Mouse (Mus musculus): ENCODE results near the gene Sgcd.

DNA sequence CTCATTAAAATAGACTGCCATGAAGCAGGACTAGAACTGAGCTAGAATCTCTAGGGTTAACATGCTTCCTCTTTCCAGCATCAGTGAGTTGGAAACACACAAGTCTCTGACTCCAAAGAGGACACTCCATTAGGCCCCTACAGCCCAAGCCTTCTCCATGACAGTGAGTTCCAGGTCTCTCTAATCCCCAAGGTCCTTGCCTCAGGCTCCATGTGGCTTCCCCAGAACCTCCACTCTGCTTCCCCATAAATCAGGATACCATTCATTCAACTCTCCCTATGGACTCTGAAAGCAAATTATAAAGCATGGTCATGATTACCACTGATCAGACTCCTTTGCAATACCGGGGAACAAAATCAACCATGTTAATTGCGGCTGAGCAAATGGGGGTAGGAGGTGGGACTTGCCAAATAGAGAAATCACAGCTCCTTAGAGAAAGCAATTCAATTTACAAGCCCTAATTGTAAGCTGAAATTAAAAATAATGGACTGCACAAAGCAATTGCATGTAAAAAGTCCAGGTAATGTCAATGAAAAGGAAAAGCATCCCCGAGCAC is 97.1 kb downstream of the Sgcd start:
- TF ChIP-seq POLR2A (IDR thresholded peaks at IDR 0.05; ENCODE audit: control insufficient read depth, low read depth, low read length), result no peak
- no peak for TF ChIP-seq CTCF (IDR thresholded peaks at IDR 0.05; ENCODE audit: control insufficient read depth, insufficient read depth, insufficient replicate concordance, low read depth, low read length)

Measured in testis, adult 2 months (tissue).